Mouse (Mus musculus) mature B cell (primary cell): ENCODE results near the gene Adam30.
"Not testable (repeated sequence)": the region's sequence is repeated elsewhere in the genome, so short reads cannot be mapped to it uniquely, and the experiment has no call there.

Experiments used
- in situ Hi-C: fragments of 300-500 bp; cut with MboI; formaldehyde crosslinking; loops from 2 replicates; pipeline ENCODE4 v1.14.3; 2019

Gene Adam30

GRCm38 (mm10) chr3:98160330-98160729 is at the start of gene Adam30:
Adam30 (plus strand) TSS chr3:98160630.
- in situ Hi-C loops = no loop called here

GRCm38 (mm10) chr3:98118252-98118651 is 42.2 kb upstream of the Adam30 start:
- in situ Hi-C loops = no loop called here

- in situ Hi-C loops = no loop called here
Observed at GRCm38 (mm10) chr3:98119338-98119737, 41.1 kb upstream of the Adam30 start.

- in situ Hi-C loops = no loop called here
Observed at GRCm38 (mm10) chr3:98120884-98121283, 39.5 kb upstream of the Adam30 start.

GRCm38 (mm10) chr3:98127775-98128174 is 32.7 kb upstream of the Adam30 start:
- in situ Hi-C loops = no loop called here

- in situ Hi-C loops = no loop called here
Observed at GRCm38 (mm10) chr3:98128716-98129115, 31.7 kb upstream of the Adam30 start.

GRCm38 (mm10) chr3:98132140-98132539 is 28.3 kb upstream of the Adam30 start:
- in situ Hi-C loops = not testable (repeated sequence)

GRCm38 (mm10) chr3:98132636-98133035 is 27.8 kb upstream of the Adam30 start:
- in situ Hi-C loops = no loop called here

- in situ Hi-C loops = no loop called here
Observed at GRCm38 (mm10) chr3:98141456-98141855, 19.0 kb upstream of the Adam30 start.

- in situ Hi-C loops = no loop called here
Observed at GRCm38 (mm10) chr3:98142862-98143261, 17.6 kb upstream of the Adam30 start.

- in situ Hi-C loops = no loop called here
Observed at GRCm38 (mm10) chr3:98145204-98145603, 15.2 kb upstream of the Adam30 start.

- in situ Hi-C loops = no loop called here
Observed at GRCm38 (mm10) chr3:98146471-98147410, 13.7 kb upstream of the Adam30 start.

- in situ Hi-C loops = no loop called here
Observed at GRCm38 (mm10) chr3:98147706-98148105, 12.7 kb upstream of the Adam30 start.

GRCm38 (mm10) chr3:98149881-98150280 is 10.5 kb upstream of the Adam30 start:
- in situ Hi-C loops = no loop called here

GRCm38 (mm10) chr3:98151016-98151415 is 9.4 kb upstream of the Adam30 start:
- in situ Hi-C loops = no loop called here

- in situ Hi-C loops = no loop called here
Observed at GRCm38 (mm10) chr3:98153460-98153859, 7.0 kb upstream of the Adam30 start.

GRCm38 (mm10) chr3:98156158-98156557 is 4.3 kb upstream of the Adam30 start:
- in situ Hi-C loops = no loop called here

GRCm38 (mm10) chr3:98157073-98157472 is 3.4 kb upstream of the Adam30 start:
- in situ Hi-C loops = no loop called here

GRCm38 (mm10) chr3:98157585-98157984 is 2.8 kb upstream of the Adam30 start:
- in situ Hi-C loops = no loop called here

GRCm38 (mm10) chr3:98158646-98159045 is 1.8 kb upstream of the Adam30 start:
- in situ Hi-C loops = no loop called here

GRCm38 (mm10) chr3:98159289-98159688 is 1.1 kb upstream of the Adam30 start:
- in situ Hi-C loops = no loop called here

- in situ Hi-C loops = no loop called here
Observed at GRCm38 (mm10) chr3:98178340-98178739, 17.9 kb downstream of the Adam30 start.

GRCm38 (mm10) chr3:98180805-98181204 is 20.4 kb downstream of the Adam30 start:
- in situ Hi-C loops = no loop called here
